Mouse (Mus musculus) B cell, adult 2 months (primary cell): ENCODE data around the gene Olfr1275.

Source experiments
- DNase-seq, 2 experiments: peaks; one replicate each; pipeline ENCODE4 v3.0.0; 2022

Gene Olfr1275

GRCm38 (mm10) chr2:111235186-111235585, at the start of gene Olfr1275:
Gene Olfr1275, minus strand, starts transcription at chr2:111235286.
- DNase-seq, result no peak

GRCm38 (mm10) chr2:111274006-111274405, 38.9 kb upstream of the Olfr1275 start, which contains the start of gene Olfr1277:
Gene Olfr1277, minus strand, starts transcription at chr2:111274106.
- DNase-seq, result no peak

GRCm38 (mm10) chr2:111254216-111254615, 19.1 kb upstream of the Olfr1275 start, which contains the start of gene Olfr1276:
Gene Olfr1276, plus strand, starts transcription at chr2:111254516.
- no peak for DNase-seq

GRCm38 (mm10) chr2:111229502-111229901, 5.6 kb downstream of the Olfr1275 start, which contains the start of gene 4930430A15Rik:
Gene 4930430A15Rik, minus strand, starts transcription at chr2:111229602.
- no peak for DNase-seq

- no peak for DNase-seq
These were observed 53.0 kb downstream of the Olfr1275 start for GRCm38 (mm10) chr2:111182068-111182467.
